Mouse (Mus musculus) C2C12 (cell line): Measurements from ENCODE around the gene Gm12216.

ENCODE experiments used
- CEBPB ChIP-seq: IDR thresholded peaks from one replicate; pipeline ENCODE4 v1.6.1; 2011; ENCODE audit warnings: low read depth, mild to moderate bottlenecking, control low read depth, moderate library complexity
- CTCF ChIP-seq: IDR thresholded peaks from one replicate; pipeline ENCODE4 v1.5.1; 2011; ENCODE audit not compliant: control insufficient read depth, insufficient read depth, insufficient read length
- MAX ChIP-seq: IDR thresholded peaks from one replicate; pipeline ENCODE4 v1.6.1; 2011; ENCODE audit warnings: mild to moderate bottlenecking, control low read depth
- MYOD1 ChIP-seq: IDR thresholded peaks from one replicate; pipeline ENCODE4 v1.6.1; 2011; ENCODE audit warnings: low read depth; ENCODE audit not compliant: control insufficient read depth, insufficient read length
- USF1 ChIP-seq: IDR thresholded peaks from one replicate; pipeline ENCODE4 v1.6.1; 2011; ENCODE audit warnings: low read depth, mild to moderate bottlenecking, control low read depth, moderate library complexity

GRCm38 (mm10) chr11:53821945-53822338, 37.1 kb downstream of the Gm12216 start:
- no peak for TF ChIP-seq USF1
- no peak for TF ChIP-seq CTCF
- TF ChIP-seq MAX = no peak
- no peak for TF ChIP-seq MYOD1
- no peak for TF ChIP-seq CEBPB
